Mouse (Mus musculus) lung, postnatal 0 days (tissue): ENCODE data around the gene Zmym1. TPM values are rescaled to one million over a fixed set of nuclear protein-coding genes. Genes with fewer than 3 reads are reported as not detected.
"Not testable (repeated sequence)": the region's sequence is repeated elsewhere in the genome, so short reads cannot be mapped to it uniquely, and the experiment has no call there.

Experiments used
- ATAC-seq: fragments of 200-750 bp; cut with Nextera tagmentation; 2 replicates; pipeline ENCODE4 v1.8.0; 2017; ENCODE audit warnings: moderate library complexity
- DNase-seq: peaks from one replicate; pipeline ENCODE4 v3.0.0-alpha.2; 2016; ENCODE audit warnings: low spot score
- H3K27ac ChIP-seq: fragments of 300-500 bp; sonication (generic); 2 replicates; pipeline ENCODE4 v1.5.1; 2014; ENCODE audit warnings: antibody characterized with exemption, mild to moderate bottlenecking, low read length, mixed read lengths
- H3K27me3 ChIP-seq: fragments of 300-500 bp; sonication (generic); replicated peaks from 2 replicates; pipeline ENCODE4 v1.6.1; 2014; ENCODE audit warnings: low read length, mixed read lengths; ENCODE audit not compliant: insufficient read depth
- H3K36me3 ChIP-seq: fragments of 300-500 bp; sonication (generic); 2 replicates; pipeline ENCODE4 v1.6.1; 2014; ENCODE audit warnings: low read length, mixed read lengths; ENCODE audit not compliant: insufficient read depth
- H3K4me1 ChIP-seq: fragments of 300-500 bp; sonication (generic); 2 replicates; pipeline ENCODE4 v1.6.1; 2014; ENCODE audit warnings: antibody characterized with exemption, low read depth, low read length, mixed read lengths; ENCODE audit not compliant: insufficient read depth
- H3K4me2 ChIP-seq: fragments of 300-500 bp; sonication (generic); replicated peaks from 2 replicates; pipeline ENCODE4 v1.6.1; 2014; ENCODE audit warnings: low read depth, mild to moderate bottlenecking, low read length, moderate library complexity, mixed read lengths
- H3K4me3 ChIP-seq: fragments of 300-500 bp; sonication (generic); 2 replicates; pipeline ENCODE4 v1.5.1; 2014; ENCODE audit warnings: low read depth, low read length
- H3K9ac ChIP-seq: fragments of 300-500 bp; sonication (generic); replicated peaks from 2 replicates; pipeline ENCODE4 v1.6.1; 2014; ENCODE audit warnings: low read depth, mild to moderate bottlenecking
- H3K9me3 ChIP-seq: fragments of 300-500 bp; sonication (generic); 2 replicates; pipeline ENCODE4 v1.6.1; 2016; ENCODE audit warnings: low read length, mixed read lengths
- CTCF ChIP-seq: IDR thresholded peaks from 2 replicates; pipeline ENCODE4 v1.5.1; 2016; ENCODE audit warnings: antibody characterized with exemption, mild to moderate bottlenecking
- EP300 ChIP-seq: IDR thresholded peaks from 2 replicates; pipeline ENCODE4 v1.6.1; 2016; ENCODE audit warnings: antibody characterized with exemption, mild to moderate bottlenecking, control low read depth
- WGBS: fragments of 180-500 bp; shearing (Covaris S2); extraction: QIAGEN DNeasy Blood & Tissue Kit; methylation state at CpG from one replicate; pipeline ENCODE4 v1.1.7; 2014; 5-methylcytosine and 5-hydroxymethylcytosine counted together
- polyA plus RNA-seq: library from polyadenylated mRNA; unstranded; fragments of >200 nt; fragmentation: Nextera tagmentation; extraction: Ambion mirVana; gene quantifications from 2 replicates; pipeline ENCODE4 v1.2.1, GENCODE M21; 2015

The Zmym1 gene
- 6.4 and 8.1 TPM in 2 replicates for polyA plus RNA-seq

GRCm38 (mm10) chr4:127060585-127061290, at the start of gene Zmym1:
Gene Zmym1, minus strand, starts transcription at chr4:127061152.
- DNase-seq (peak; percentile 93), ATAC-seq (peak; percentile 94)
- no peak for TF ChIP-seq CTCF
- TF ChIP-seq EP300: no peak
- Histone ChIP-seq H3K27ac (peak within 1 kb of the TSS; percentile 11; the same call in 1 of the 2 replicates), H3K4me3 (peak within 1 kb of the TSS; percentile 66), H3K9me3 (no peaks in the 10 kb centered on the region), H3K4me2 (peak within 1 kb of the TSS; percentile 70), H3K4me1 (no peaks in the 10 kb centered on the region), H3K27me3 (no peaks in the 10 kb centered on the region), H3K9ac (peak within 1 kb of the TSS; percentile 50), H3K36me3 (no peaks in the 10 kb centered on the region)
- under 1% methylated on average over 34 of the region's 38 CpGs for WGBS

DNA sequence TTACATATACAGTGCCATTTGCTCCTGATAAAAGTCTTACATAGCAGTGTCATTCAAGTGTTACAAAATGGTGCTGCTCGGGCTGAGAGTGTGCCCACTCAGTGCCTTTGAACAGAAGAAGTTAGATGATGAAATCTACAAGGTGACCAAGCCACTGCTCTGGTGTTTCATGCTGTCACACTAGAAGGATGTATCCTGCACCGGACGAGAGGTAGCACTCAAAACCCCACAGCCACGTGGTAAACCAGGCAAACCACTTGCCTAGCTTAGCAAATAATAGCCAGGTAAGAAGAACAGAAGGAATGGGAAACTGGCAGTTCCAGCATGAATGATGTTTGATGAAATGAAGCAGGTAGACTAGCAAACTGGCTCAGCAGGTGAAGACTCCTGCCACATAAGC, 49.6 kb upstream of the Zmym1 start:
- 52% methylated on average over 4 of the region's 4 CpGs for WGBS
- Histone ChIP-seq H3K4me2 (no peak overlapping the region), H3K4me3 (no peak overlapping the region), H3K36me3 (peaks cover 6% of the 10 kb centered on the region; the same call in 1 of the 2 replicates), H3K9ac (no peak overlapping the region), H3K27ac (no peak overlapping the region), H3K4me1 (no peaks in the 10 kb centered on the region), H3K9me3 (no peaks in the 10 kb centered on the region), H3K27me3 (no peaks in the 10 kb centered on the region)
- DNase-seq (peak; percentile 57), ATAC-seq (peak; percentile 72)
- TF ChIP-seq CTCF (no peak), EP300 (no peak)

DNA sequence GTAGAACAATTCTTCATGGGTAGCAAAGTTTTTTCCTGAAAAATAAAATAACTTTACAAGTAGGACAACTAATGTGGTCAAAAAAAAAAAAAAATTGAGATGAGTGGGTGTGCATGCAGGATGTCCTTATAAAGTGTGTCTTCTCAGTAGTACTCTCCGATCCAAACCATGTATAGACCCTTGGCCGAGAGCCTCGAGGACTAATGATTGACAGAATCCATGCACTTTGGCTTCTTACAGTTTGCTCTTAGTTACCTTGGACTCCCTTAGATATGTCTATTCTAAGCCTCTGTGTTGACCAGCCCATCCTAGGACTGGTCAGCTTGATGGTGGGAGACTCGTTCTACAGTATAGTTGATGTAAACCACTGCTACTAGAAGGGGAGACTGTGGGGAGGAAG, 46.6 kb upstream of the Zmym1 start:
- no peak for DNase-seq
- Histone ChIP-seq H3K27ac (no peak overlapping the region), H3K9ac (no peak overlapping the region), H3K27me3 (no peaks in the 10 kb centered on the region), H3K4me2 (no peak overlapping the region), H3K4me3 (no peak overlapping the region), H3K36me3 (peaks cover 6% of the 10 kb centered on the region; the same call in 1 of the 2 replicates), H3K4me1 (no peaks in the 10 kb centered on the region), H3K9me3 (no peaks in the 10 kb centered on the region)
- WGBS: 94% methylated on average over 4 of the region's 4 CpGs
- no peak for ATAC-seq
- TF ChIP-seq EP300 (no peak), CTCF (no peak)

DNA sequence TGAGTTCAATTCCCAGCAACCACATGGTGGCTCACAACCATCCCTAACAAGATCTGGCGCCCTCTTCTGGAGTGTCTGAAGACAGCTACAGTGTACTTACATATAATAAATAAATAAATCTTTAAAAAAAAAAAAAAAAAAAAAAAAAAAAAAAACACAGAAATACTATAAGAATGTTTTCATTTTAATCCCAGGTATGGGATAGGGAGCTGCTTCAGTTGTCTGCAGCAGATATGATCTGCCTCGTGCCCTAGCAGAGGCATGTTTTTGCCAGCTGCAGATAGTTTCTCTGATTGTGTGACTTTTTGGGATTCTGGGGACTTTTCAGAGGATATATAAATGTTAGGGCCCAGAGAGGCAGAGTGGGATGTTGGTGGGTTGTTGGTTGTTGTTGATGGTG, 38.6 kb upstream of the Zmym1 start:
- H3K9ac ChIP-seq, DNase-seq, H3K27me3 ChIP-seq, H3K36me3 ChIP-seq, H3K9me3 ChIP-seq, H3K4me1 ChIP-seq, ATAC-seq, H3K4me3 ChIP-seq, H3K4me2 ChIP-seq, H3K27ac ChIP-seq: not testable (repeated sequence)
- 93% methylated on average over 1 of the region's 2 CpGs for WGBS

DNA sequence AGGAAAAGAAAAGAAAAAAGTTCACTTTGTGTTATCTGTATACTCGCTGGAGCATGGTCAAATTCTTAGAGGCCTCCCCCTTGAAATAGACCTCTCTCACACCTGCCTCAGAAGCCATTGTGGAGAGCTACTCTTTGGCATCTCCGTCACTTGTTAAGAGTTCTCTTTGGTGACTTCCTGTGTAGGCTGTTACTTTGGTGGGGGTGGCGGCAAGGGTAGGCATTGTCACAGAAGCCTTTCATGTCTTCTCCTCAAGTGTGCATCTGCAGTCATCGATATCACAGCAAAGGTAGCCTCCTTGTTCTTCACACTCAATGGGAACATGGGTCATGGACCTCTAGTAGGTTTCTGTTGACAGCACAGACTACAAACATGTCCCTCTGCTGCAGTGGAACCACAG, 34.1 kb upstream of the Zmym1 start:
- 93% methylated on average over 4 of the region's 4 CpGs for WGBS
- no peaks in the 10 kb centered on the region for H3K36me3 ChIP-seq

DNA sequence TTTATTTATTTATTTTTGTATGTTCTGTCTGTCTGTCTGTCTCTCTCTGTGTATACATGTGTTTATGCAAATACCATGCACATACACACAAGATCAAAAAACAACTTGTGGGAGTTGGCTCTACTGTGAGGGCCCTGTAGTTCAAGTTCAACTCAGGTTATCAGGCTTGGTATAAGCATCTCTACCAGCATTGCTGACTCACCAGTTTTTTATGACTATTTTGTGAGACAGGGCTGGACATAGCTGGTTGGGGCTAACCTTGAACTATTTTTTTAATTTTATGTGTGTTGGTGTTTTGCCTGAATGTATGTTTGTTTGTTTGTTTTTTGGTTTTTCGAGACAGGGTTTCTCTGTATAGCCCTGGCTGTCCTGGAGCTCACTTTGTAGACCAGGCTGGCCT, 30.2 kb upstream of the Zmym1 start:
- Histone ChIP-seq H3K27ac (no peak overlapping the region), H3K27me3 (no peaks in the 10 kb centered on the region), H3K4me3 (no peak overlapping the region), H3K4me1 (no peaks in the 10 kb centered on the region), H3K9me3 (no peaks in the 10 kb centered on the region), H3K4me2 (no peak overlapping the region), H3K9ac (no peak overlapping the region), H3K36me3 (0 out of 2 replicates have a peak, but pooled peaks cover 5% of the 10 kb centered on the region)
- ATAC-seq: no peak
- TF ChIP-seq CTCF (no peak), EP300 (no peak)
- WGBS: 92% methylated on average over 1 of the region's 1 CpGs
- DNase-seq: no peak

More for the DNA sequence above, 34.1 kb upstream of the Zmym1 start:
- H3K27ac ChIP-seq: no peak overlapping the region
- TF ChIP-seq EP300 (no peak), CTCF (no peak)
- H3K9me3 ChIP-seq: no peaks in the 10 kb centered on the region
- no peak overlapping the region for H3K9ac ChIP-seq
- no peaks in the 10 kb centered on the region for H3K4me1 ChIP-seq
- DNase-seq (no peak), ATAC-seq (no peak)
- no peak overlapping the region for H3K4me2 ChIP-seq
- H3K4me3 ChIP-seq: no peak overlapping the region
- no peaks in the 10 kb centered on the region for H3K27me3 ChIP-seq
